Mouse (Mus musculus) cerebellum, adult 2 months (tissue): ENCODE results near the gene Nrg3.

ENCODE experiments used
- CTCF ChIP-seq: fragments of 200-500 bp; IDR thresholded peaks from 2 replicates; pipeline ENCODE4 v1.5.1; 2011; ENCODE audit warnings: low read depth, mild to moderate bottlenecking, control low read depth, low read length, moderate library complexity, borderline replicate concordance; ENCODE audit not compliant: insufficient read depth
- POLR2A ChIP-seq: fragments of 200-500 bp; IDR thresholded peaks from 2 replicates; pipeline ENCODE4 v1.6.1; 2011; ENCODE audit warnings: low read length, control low read depth, borderline replicate concordance; ENCODE audit not compliant: insufficient read depth

DNA sequence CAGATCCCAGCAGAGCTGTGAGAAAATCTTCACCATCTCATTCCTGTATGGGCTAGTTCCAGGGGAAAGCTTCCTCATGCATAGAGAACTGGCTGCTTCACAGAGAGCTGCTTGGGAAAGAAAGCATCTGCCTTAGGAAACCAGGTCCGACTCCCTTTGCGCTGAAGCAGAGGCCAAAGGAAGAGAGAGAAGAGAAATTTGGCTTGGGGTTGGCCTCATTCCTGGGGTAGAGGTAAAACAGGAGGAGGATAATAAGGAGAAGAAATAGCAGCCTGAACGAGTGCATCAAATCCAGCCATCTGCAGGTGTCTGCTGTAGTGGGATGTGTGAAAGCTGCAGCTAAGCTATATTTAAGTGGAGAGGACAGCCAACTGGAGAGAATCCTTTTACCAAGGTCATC lies 366.1 kb downstream of the Nrg3 start:
- TF ChIP-seq POLR2A (no peak), CTCF (no peak)
